Mouse (Mus musculus) yolk sac, embryonic 10.5 days (tissue): ENCODE measurements at regions not wholly inside any gene's neighbourhood (a gene's known extent, or its start where the extent isn't known, plus 50 kb on each side); places are given as distances from the start of the nearest gene placed in this dataset.

ENCODE experiments used
- DNase-seq: peaks from one replicate; pipeline ENCODE4 v3.0.0-alpha.2; 2017; ENCODE audit warnings: low spot score

- DNase-seq: no peak
These were observed 217.1 kb upstream of the Gm6657 start for GRCm38 (mm10) chr12:77976952-77977351.

GRCm38 (mm10) chr12:77986738-77987137 is 207.3 kb upstream of the Gm6657 start:
- DNase-seq: no peak

- peak; percentile 29 for DNase-seq
These were observed 204.3 kb upstream of the Gm6657 start for GRCm38 (mm10) chr12:77989766-77990165.

GRCm38 (mm10) chr12:77991627-77992026 is 202.4 kb upstream of the Gm6657 start:
- no peak for DNase-seq

DNA sequence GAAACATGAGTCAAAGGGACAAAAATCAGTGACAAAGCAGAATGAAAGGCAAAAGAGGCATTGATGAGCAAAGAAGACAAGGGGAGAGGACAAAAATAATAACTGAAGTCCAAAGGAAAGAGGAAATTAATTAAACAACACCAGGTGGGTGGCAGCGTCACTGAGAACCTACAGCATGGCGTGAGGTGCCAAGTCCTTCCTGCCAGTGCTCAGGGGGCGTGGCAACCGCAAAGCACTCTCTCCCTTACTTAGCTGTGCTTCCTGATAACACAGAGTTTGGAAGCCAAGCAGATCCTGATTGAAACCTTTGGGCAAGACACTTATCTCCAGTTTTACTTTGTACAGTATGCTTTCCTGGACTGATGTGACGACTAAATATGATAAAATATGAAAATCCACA is 199.9 kb upstream of the Gm6657 start:
- no peak for DNase-seq

GRCm38 (mm10) chr12:77997916-77998315 is 196.1 kb upstream of the Gm6657 start:
- no peak for DNase-seq

GRCm38 (mm10) chr12:78000401-78000800 is 193.6 kb upstream of the Gm6657 start:
- DNase-seq: no peak

GRCm38 (mm10) chr12:78001846-78002245 is 192.2 kb upstream of the Gm6657 start:
- DNase-seq: no peak

DNA sequence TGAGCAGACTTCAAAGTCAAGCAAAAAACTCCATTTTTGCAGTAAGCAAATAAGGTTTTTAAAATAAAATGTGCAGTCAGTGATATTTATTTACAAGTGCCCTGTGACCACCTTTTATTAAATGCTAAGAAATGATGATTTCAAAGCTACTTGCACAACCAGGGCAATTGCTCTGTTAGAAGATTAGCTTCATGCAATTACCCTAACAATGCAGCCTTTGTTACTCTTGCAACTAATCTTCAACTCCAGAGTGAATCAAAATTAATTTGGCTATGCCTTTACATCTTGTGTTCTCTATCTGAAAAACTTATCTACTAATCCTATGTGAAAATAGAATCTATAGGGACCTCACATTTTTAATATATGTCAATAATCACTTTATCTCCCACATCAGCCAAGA is 160.3 kb upstream of the Gm6657 start:
- DNase-seq: no peak

- DNase-seq: no peak
These were observed 147.5 kb upstream of the Gm6657 start for GRCm38 (mm10) chr12:78046582-78046981.

DNA sequence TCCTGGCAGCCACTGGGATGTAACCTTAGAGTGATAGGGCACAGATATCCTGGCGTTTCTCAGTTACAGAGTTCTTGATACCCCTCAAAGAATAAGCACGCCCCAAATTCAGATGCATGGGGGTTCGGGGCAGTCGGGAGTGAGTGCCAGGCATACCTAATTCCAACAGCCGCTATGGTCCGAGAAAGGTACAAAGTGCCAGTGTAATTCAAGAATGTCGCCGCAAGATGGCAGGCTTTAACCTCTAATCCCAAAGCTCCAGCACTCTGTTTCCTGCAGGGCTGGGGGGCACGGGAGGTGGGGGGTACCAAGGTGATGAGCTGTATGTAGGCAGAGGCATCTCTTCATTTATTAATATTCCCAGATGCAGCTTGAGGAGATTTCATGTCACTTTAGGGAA is 138.1 kb upstream of the Gm6657 start:
- no peak for DNase-seq

DNA sequence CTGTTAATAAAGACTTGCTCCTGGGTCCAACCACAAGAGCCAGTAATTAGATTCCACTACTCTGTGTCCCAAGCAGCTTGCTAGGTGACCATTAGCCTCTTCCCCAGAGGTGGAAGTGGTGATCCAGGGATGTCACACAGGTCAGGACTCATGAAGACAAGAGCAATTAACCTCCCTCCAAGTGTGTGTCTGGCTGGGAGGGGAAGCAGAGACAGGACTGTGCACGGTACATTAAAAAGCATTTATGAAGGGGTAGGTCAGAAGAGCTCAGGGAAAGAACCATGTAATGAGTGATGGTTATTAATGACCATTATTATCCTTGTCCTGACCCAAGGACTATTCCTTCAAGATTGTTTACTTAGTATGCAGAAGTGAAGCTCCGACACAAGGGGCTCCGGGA is 136.9 kb upstream of the Gm6657 start:
- no peak for DNase-seq

DNA sequence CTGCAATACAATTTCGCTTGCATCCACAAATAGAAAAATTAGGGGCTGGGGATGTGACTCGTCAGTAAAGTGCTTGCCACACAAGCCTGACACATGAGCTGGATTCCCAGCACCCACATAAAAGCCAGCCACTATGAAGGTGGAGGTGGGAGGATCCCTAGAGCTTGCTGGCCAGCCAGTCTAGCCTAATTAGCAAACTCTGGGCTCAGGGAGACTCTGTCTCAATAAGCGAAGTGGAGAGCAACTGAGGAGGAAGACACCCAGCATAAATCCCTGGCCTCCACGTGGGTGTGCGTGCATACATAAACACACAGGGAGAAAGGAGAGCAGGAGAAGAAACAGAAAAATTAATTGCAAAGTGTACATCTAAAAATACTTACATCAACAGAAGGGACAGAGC is 134.1 kb upstream of the Gm6657 start:
- no peak for DNase-seq

DNA sequence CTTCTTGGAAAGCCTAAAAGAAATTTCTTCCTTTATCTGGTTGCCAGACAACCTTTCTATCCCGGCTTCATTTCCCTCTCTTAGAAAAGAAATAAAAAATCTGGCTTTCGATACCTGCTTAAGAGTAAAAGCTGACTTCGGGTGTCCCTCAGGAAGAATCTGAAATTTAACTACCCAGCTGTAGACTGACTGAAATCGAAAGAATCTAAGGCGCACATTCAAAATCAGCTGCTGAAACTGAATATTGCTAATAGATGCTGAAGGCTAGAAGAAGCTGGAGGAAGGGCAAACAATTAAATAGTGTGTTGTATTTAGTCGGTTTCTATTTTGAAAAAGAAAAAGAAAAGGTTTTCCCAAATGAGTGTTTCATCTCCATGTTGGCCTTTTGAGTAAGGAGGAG is 128.0 kb upstream of the Gm6657 start:
- no peak for DNase-seq

DNA sequence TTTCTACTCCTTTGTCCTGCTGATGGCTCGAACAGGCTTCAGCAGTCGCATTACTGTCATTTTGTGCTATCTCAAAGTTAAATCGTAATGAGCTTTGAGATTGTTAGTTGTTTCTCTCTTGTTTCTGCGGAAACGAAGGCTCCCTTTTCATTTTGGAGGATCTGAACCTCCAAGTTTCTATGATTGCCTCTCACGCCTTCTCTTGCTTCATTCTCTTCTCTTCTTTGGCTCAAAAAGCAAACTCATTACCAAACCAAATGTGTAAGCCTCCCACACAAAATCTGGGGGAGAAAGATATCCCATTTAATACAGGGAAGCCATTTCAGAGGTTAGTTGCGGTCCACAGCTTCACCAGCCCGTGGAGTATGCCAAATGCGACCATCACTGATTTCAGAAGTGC is 121.1 kb upstream of the Gm6657 start:
- DNase-seq: no peak

DNA sequence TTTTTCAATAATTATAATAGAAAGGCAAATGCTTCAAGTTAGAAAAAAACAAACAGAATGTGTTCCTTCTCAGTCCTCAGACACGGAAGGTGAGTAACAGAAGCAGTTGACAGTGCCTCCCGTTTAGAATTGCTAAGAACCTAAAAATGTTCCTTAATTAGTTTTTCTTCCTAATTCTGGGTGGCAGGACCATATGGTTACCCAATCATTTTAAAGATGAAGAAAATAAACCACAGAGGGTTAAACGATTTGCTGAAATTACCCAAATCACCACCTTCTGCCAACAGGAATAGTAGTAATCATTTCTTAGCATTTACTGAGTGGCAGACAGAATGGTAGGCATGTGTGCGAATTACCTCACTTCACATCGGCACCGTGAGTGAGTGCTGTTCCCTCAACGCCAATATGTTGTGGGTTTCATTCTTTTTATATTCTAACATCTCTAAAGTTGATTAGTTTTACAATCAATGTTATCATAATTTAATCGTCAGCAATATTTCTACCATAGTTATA is 119.7 kb upstream of the Gm6657 start:
- DNase-seq: no peak

GRCm38 (mm10) chr12:78077285-78077684 is 116.8 kb upstream of the Gm6657 start:
- no peak for DNase-seq

DNA sequence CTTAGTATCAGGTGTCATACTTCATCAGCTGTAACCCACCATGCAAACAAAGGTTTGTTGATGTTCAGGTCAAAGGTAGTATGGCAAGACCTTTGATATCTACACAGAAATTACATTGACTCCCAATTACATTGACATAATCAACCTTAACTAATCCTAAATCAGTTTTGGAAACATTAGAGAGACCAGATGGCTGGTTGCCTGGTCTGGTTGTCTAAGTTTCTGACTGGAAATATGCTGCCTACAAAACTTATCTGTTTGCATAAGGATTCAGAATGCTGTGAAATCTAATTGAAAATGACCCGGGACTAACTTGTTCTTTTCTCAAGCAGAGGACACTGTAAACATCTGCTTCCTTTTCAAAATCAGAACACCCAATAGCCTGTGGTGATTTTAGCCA is 111.9 kb upstream of the Gm6657 start:
- no peak for DNase-seq

DNA sequence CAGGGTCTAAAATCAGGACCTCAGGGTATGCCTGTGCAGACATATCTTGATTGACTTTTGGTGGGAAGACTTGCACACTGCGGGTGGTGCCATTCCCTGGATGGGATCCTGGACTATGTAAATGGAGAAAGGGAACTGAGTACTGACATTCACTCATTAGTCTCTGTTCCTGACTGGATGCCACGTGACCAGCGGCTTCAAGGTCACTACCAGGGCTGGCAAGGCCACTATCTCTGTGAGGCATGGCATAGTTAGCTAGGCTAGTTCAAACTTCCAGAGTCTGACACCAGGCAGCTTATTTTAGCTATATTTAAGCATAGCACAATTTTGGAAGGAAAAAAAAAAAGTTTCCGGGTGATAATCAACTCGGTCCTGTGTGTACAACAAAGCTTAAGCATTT is 108.0 kb upstream of the Gm6657 start:
- DNase-seq: no peak

GRCm38 (mm10) chr12:78087921-78088320 is 106.1 kb upstream of the Gm6657 start:
- no peak for DNase-seq

DNA sequence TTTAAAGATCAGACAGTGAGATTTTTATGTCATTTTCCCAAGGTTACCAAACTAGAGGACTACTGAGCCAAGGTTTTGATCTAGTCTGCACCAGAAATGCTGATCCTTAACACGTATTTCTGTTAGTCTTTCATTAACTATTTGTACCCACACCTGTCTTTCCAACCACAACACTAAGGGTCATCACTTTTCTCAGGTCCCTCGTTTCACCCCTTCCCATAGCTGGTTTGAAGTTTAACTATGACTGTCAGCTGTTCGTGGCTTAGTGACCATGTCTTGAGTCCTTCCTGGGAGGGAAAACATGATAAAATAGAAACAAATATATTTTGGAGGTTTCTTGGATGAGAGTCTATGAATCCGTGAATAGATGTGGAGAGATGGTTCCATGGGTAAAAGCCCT is 99.6 kb upstream of the Gm6657 start:
- DNase-seq: no peak

DNA sequence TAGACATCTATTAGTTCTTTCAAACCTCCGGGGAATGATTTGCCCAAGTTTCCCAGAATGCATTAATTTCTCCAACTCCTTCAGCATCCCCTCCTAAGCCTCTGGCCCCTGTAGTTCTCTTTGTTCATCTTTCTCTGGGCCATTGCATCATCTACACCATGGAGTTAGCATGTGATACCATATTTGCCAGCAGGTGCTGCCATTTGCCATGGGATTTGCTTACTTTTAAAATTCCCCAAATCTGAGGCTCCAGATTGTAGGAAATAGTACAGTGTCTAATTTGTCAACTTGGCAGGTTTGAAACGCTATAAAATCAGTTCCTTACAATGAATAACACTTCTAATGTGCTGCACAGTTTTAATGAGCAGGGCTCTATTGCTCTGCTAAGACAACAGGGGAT is 98.7 kb upstream of the Gm6657 start:
- DNase-seq: no peak

DNA sequence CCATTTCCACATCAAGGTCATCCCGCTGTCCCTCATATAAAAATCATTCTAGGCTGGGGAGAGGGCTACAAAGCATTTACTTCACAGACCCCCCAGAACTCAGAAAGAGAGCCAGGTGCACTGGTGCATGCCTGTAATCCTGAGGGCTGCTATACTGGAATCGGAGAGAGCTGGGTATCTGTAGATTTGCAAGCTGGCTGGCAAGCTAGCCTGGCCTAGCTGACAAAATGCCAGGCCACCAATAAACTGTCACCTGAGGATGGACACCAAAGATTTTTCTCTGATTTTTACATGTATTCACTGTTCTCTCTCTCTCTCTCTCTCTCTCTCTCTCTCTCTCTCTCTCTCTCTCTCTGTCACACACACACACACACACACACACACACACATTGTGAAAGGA is 98.1 kb upstream of the Gm6657 start:
- DNase-seq: no peak

DNA sequence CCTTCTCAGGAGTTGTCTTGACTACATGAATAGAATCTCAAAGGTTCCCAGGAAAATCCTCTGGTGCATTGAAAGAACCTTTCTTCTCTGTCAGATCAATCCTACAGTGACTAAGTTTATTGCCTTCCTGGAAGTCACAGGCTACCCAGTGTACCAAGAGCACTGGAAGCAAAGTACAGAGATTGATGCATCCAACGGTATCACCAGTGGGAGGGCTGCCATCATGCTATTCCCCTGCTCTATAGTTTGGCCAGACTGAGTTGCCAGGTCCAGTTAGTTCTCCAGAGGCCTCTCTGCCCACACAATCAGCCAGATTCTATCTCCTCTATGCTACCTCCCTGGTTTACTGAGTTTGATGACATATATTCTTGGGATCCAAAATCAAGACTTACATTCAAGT is 96.9 kb upstream of the Gm6657 start:
- no peak for DNase-seq

DNA sequence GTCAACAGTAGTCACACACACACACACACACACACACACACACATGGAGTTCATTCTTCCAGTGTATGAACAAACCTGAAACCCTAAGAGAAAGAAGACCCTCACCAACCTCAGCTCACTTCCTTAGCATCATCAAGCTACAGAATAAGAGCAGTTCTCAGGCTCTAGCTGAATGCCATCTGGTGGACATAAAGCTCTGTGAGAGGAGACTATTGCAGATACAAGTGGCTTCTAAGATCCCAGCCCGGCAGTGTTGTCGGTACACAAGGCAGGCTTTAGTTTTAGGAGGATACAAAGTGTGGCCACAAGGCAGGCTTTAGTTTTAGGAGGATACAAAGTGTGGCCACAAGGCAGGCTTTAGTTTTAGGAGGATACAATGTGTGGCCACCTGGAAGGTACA is 96.3 kb upstream of the Gm6657 start:
- DNase-seq: no peak
